Mouse (Mus musculus) testis, adult 2 months (tissue): ENCODE data around the gene Slc25a29. TPM values are rescaled to one million over a fixed set of nuclear protein-coding genes. Genes with fewer than 3 reads are reported as not detected.

ENCODE experiments used
- H3K27ac ChIP-seq: fragments of 200-500 bp; 2 replicates; pipeline ENCODE4 v1.5.1; 2012; ENCODE audit warnings: low read depth, low read length; ENCODE audit not compliant: control insufficient read depth, insufficient read depth
- H3K27me3 ChIP-seq: fragments of 200-500 bp; 2 replicates; pipeline ENCODE4 v1.6.1; 2012; ENCODE audit warnings: mild to moderate bottlenecking, low read length, moderate library complexity; ENCODE audit not compliant: control insufficient read depth, insufficient read depth
- H3K36me3 ChIP-seq: fragments of 200-500 bp; 2 replicates; pipeline ENCODE4 v1.6.1; 2012; ENCODE audit warnings: mild to moderate bottlenecking, low read length; ENCODE audit not compliant: control insufficient read depth, insufficient read depth
- H3K4me1 ChIP-seq: fragments of 200-500 bp; 2 replicates; pipeline ENCODE4 v1.6.1; 2012; ENCODE audit warnings: low read length; ENCODE audit not compliant: control insufficient read depth, insufficient read depth
- H3K4me3 ChIP-seq: fragments of 200-500 bp; 2 replicates; pipeline ENCODE4 v1.5.1; 2012; ENCODE audit warnings: low read depth, mild to moderate bottlenecking, low read length, moderate library complexity, mixed read lengths; ENCODE audit not compliant: control insufficient read depth
- CTCF ChIP-seq: fragments of 200-500 bp; IDR thresholded peaks from 2 replicates; pipeline ENCODE4 v1.5.1; 2012; ENCODE audit warnings: low read depth, mild to moderate bottlenecking, inconsistent platforms, low read length, moderate library complexity; ENCODE audit not compliant: control insufficient read depth, insufficient read depth, insufficient replicate concordance
- POLR2A ChIP-seq: fragments of 200-500 bp; IDR thresholded peaks from 2 replicates; pipeline ENCODE4 v1.6.1; 2012; ENCODE audit warnings: low read depth, mild to moderate bottlenecking, inconsistent platforms, low read length, moderate library complexity; ENCODE audit not compliant: control insufficient read depth
- polyA plus RNA-seq: library from polyadenylated mRNA; depleted of rRNA; stranded (reverse); fragments of >200 nt; gene quantifications from 2 replicates; pipeline ENCODE4 v1.2.3, GENCODE M21; 2012; rRNA removed

The Slc25a29 gene
- polyA plus RNA-seq, 1 experiment, result 2.8 TPM

DNA sequence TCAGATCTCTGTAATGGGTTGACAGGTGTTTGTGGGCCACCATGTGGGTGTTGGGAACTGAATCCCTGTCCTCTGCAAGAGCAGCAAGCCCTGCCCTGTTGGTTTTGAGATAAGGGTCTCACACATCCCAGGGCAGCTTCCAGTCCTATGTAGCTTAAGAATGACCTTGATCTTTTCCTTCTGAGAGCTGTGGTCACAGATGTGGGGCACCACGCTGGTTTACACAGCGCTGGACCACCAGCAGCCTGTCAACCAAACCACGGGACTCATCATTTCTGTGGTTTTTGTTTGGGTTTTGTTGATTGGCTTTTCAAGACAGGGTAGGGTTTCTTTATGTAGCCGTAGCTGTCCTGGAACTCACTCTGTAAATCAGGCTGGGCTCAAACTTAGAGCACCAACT, 50.5 kb downstream of the Slc25a29 start:
- Histone ChIP-seq H3K27me3 (no peaks in the 10 kb centered on the region), H3K4me3 (no peak overlapping the region), H3K36me3 (no peaks in the 10 kb centered on the region), H3K27ac (no peak overlapping the region), H3K4me1 (no peaks in the 10 kb centered on the region; the same call in 1 of the 2 replicates)
- TF ChIP-seq CTCF, result no peak
- TF ChIP-seq POLR2A, result no peak

- TF ChIP-seq CTCF (no peak), POLR2A (no peak)
- H3K4me3 ChIP-seq, result no peak overlapping the region
- no peak overlapping the region for H3K27ac ChIP-seq
- H3K27me3 ChIP-seq, result no peaks in the 10 kb centered on the region
- no peaks in the 10 kb centered on the region for H3K36me3 ChIP-seq
- no peaks in the 10 kb centered on the region for H3K4me1 ChIP-seq
These were observed 55.4 kb downstream of the Slc25a29 start for GRCm38 (mm10) chr12:108780108-108780877.

Other genes starting within 250 kb of the Slc25a29 start
- gene Degs2, start 133.6 kb downstream of the Slc25a29 start, polyA plus RNA-seq, result 0.33 and 0.41 TPM in 2 replicates
- 6.9 and 7.8 TPM in 2 replicates for gene Yy1, start 42.9 kb downstream of the Slc25a29 start, polyA plus RNA-seq
- gene Slc25a47, start 163 bp upstream of the Slc25a29 start, polyA plus RNA-seq, result 6.8 and 7.8 TPM in 2 replicates
- 13.2 and 15.0 TPM in 2 replicates for gene Wdr25, start 57.7 kb upstream of the Slc25a29 start, polyA plus RNA-seq
- gene Wars, start 58.3 kb upstream of the Slc25a29 start, polyA plus RNA-seq, result 27.4 and 43.7 TPM in 2 replicates
- gene Begain, start 232.3 kb upstream of the Slc25a29 start, polyA plus RNA-seq, result 4.6 TPM in 2 replicates